Comparison of ENCODE assay signal across 13 mouse cellular contexts in the genomic region with DNA sequence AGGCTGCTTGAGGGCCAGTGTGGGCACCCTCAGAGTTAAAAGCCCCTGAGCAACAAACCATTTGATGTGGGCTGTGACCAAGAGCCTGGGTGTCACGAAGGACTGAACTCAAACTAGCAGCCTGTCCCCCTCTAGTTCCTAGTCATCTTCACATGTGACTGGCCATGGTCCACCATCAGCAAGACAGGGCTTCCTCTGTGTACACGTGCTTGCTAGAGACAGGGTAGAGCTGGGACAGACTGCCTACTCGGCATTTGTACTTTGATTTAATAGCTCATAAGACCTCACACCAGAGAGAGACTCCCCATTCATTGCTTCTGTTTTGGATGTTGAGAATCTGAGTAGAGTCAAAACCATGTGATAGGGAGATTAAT. TPM values are rescaled to one million over a fixed set of nuclear protein-coding genes. Genes with fewer than 3 reads are reported as not detected.
A peak's percentile ranks its signal among the peaks of the same experiment; 100 is the strongest.
DNase-seq lines count a peak whose midpoint lies in the region; ATAC-seq and TF ChIP-seq lines count a peak whose summit lies in the region.
"Had no signal": no experiment of that assay in that cellular context is flagged by ENCODE, and none has a peak within 500 bp of the region (broad histone marks: within the 10 kb centered on the region; RNA-seq: fewer than 3 reads in every experiment).

No protein-coding gene starts in this region.

- no peaks in the 10 kb centered on the region for H3K36me3 ChIP-seq in lung, embryonic 16.5 days (ENCODE audit: control insufficient read depth, insufficient read depth, low read length)
- no peaks in the 10 kb centered on the region for H3K36me3 ChIP-seq in intestine, embryonic 16.5 days (ENCODE audit: control insufficient read depth, insufficient read depth, low read length)
- H3K36me3 ChIP-seq in stomach, postnatal 0 days (ENCODE audit: control insufficient read depth, insufficient read depth, low read length) = no peaks in the 10 kb centered on the region
- H3K36me3 ChIP-seq: forebrain, embryonic 15.5 days had no signal

- TF ChIP-seq EP300 in stomach, postnatal 0 days (optimal IDR thresholded peaks at IDR 0.05) = no peak

- no peak overlapping the region for H3K4me3 ChIP-seq in lung, embryonic 16.5 days (ENCODE audit: low read length)
- H3K4me3 ChIP-seq in intestine, embryonic 16.5 days (ENCODE audit: low read length) = no peak overlapping the region
- no peak overlapping the region for H3K4me3 ChIP-seq in stomach, postnatal 0 days (ENCODE audit: low read depth, low read length)
- H3K4me3 ChIP-seq: forebrain, embryonic 15.5 days had no signal

- no peak for ATAC-seq in lung, embryonic 16.5 days (ENCODE audit: low read depth)
- ATAC-seq in intestine, embryonic 16.5 days = no peak
- no peak for ATAC-seq in stomach, postnatal 0 days (ENCODE audit: low FRiP score, low TSS enrichment)
- ATAC-seq: forebrain, embryonic 15.5 days; lung, postnatal 0 days had no signal

- peak overlapping the region; percentile 23; the same call in 1 of the 2 replicates for H3K27ac ChIP-seq in lung, embryonic 16.5 days (ENCODE audit: low read length)
- H3K27ac ChIP-seq in intestine, embryonic 16.5 days (ENCODE audit: low read length) = peak overlapping the region; percentile 77
- H3K27ac ChIP-seq in stomach, postnatal 0 days (replicated peaks) = peak overlapping the region; percentile 5; the same call in 1 of the 2 replicates
- H3K27ac ChIP-seq: forebrain, embryonic 15.5 days had no signal

- H3K9me3 ChIP-seq in lung, embryonic 16.5 days (ENCODE audit: control insufficient read depth, low read length) = no peaks in the 10 kb centered on the region
- H3K9me3 ChIP-seq in intestine, embryonic 16.5 days (ENCODE audit: control insufficient read depth, low read length) = no peaks in the 10 kb centered on the region
- H3K9me3 ChIP-seq in stomach, postnatal 0 days (ENCODE audit: control insufficient read depth, low read length) = no peaks in the 10 kb centered on the region
- H3K9me3 ChIP-seq: forebrain, embryonic 15.5 days had no signal

- no peak for DNase-seq in lung, postnatal 36 days
- peak; percentile 24 to 51 for DNase-seq in kidney, postnatal 36 days
- DNase-seq in stomach, postnatal 0 days (ENCODE audit: low spot score) = no peak
- DNase-seq in adrenal gland, adult (ENCODE audit: inconsistent age in 2 of 2, low spot score in 1 of 2) = no peak
- DNase-seq in right cerebral cortex, adult 2 months (ENCODE audit: low spot score in 2 of 2) = no peak
- DNase-seq: adrenal gland, postnatal 36 days; cerebellum, adult 18-20 months; heart, postnatal 36 days; left cerebral cortex, postnatal 4 days had no signal

- no peak overlapping the region for H3K4me2 ChIP-seq in lung, embryonic 16.5 days (ENCODE audit: low read depth, low read length)
- no peak overlapping the region for H3K4me2 ChIP-seq in intestine, embryonic 16.5 days (ENCODE audit: low read depth, low read length)
- H3K4me2 ChIP-seq in stomach, postnatal 0 days (replicated peaks; ENCODE audit: low read depth) = no peak overlapping the region
- H3K4me2 ChIP-seq: forebrain, embryonic 15.5 days had no signal

- no peak overlapping the region for H3K9ac ChIP-seq in lung, embryonic 16.5 days (ENCODE audit: low read length)
- no peak overlapping the region for H3K9ac ChIP-seq in intestine, embryonic 16.5 days (ENCODE audit: low read depth, low read length)
- no peak overlapping the region for H3K9ac ChIP-seq in stomach, postnatal 0 days (ENCODE audit: low read length)
- H3K9ac ChIP-seq: forebrain, embryonic 15.5 days had no signal

- WGBS in lung, embryonic 16.5 days = 52% methylated on average over 3 of the region's 3 CpGs
- WGBS in intestine, embryonic 16.5 days = 55% methylated on average over 3 of the region's 3 CpGs
- 45% methylated on average over 3 of the region's 3 CpGs for WGBS in stomach, postnatal 0 days

- TF ChIP-seq CTCF in stomach, postnatal 0 days (IDR thresholded peaks at IDR 0.05; ENCODE audit: low read depth) = no peak

- H3K27me3 ChIP-seq in lung, embryonic 16.5 days (ENCODE audit: control insufficient read depth, insufficient read depth, low read depth, low read length) = no peaks in the 10 kb centered on the region
- no peaks in the 10 kb centered on the region for H3K27me3 ChIP-seq in intestine, embryonic 16.5 days (replicated peaks; ENCODE audit: control insufficient read depth, insufficient read depth, low read length)
- H3K27me3 ChIP-seq in stomach, postnatal 0 days (ENCODE audit: control insufficient read depth, insufficient read depth, low read length) = no peaks in the 10 kb centered on the region
- H3K27me3 ChIP-seq: forebrain, embryonic 15.5 days had no signal

- H3K4me1 ChIP-seq in lung, embryonic 16.5 days (replicated peaks; ENCODE audit: control insufficient read depth, insufficient read depth, low read length) = peaks cover 36% of the 10 kb centered on the region
- peaks cover 29% of the 10 kb centered on the region for H3K4me1 ChIP-seq in intestine, embryonic 16.5 days (ENCODE audit: control insufficient read depth, insufficient read depth, low read length)
- peaks cover 18% of the 10 kb centered on the region for H3K4me1 ChIP-seq in stomach, postnatal 0 days (replicated peaks; ENCODE audit: control insufficient read depth, insufficient read depth)

RNA-seq across cellular contexts. Expression of a gene that starts 27.1 kb away (rescaled TPM):
- 12.9 and 13.7 TPM in 2 replicates for polyA plus RNA-seq in lung, embryonic 16.5 days (2015; fragmentation: Nextera tagmentation; extraction: Ambion mirVana)
- 4.8 and 6.3 TPM in 2 replicates for polyA plus RNA-seq in intestine, embryonic 16.5 days (2015; fragmentation: Nextera tagmentation; extraction: Ambion mirVana)
- polyA plus RNA-seq in stomach, postnatal 0 days (2015; fragmentation: Nextera tagmentation; extraction: Ambion mirVana) = 12.3 and 12.7 TPM in 2 replicates

Comparison
In these comparisons a context has a peak if more than half of its experiments do, and no peak if none do; other contexts are left out.
1. H3K27ac ChIP-seq: peak in every context shown above with its lines; median percentile 77 in intestine, embryonic 16.5 days; 23 in lung, embryonic 16.5 days; 5 in stomach, postnatal 0 days.
2. DNase-seq: peak in kidney, postnatal 36 days (2 of 2); none in lung, postnatal 36 days (single experiment), stomach, postnatal 0 days (single experiment), adrenal gland, adult (0 of 2) and right cerebral cortex, adult 2 months (0 of 2).